Mouse (Mus musculus) spleen, embryonic (tissue): ENCODE measurements at regions not wholly inside any gene's neighbourhood (a gene's known extent, or its start where the extent isn't known, plus 50 kb on each side); places are given as distances from the start of the nearest gene placed in this dataset.

Source experiments
- CTCF ChIA-PET: fragments of 350-600 bp; sonication (Branson Sonifier 250); formaldehyde crosslinking; loops from one replicate; lab custom pipeline; 2022; lab: Charles Lee

DNA sequence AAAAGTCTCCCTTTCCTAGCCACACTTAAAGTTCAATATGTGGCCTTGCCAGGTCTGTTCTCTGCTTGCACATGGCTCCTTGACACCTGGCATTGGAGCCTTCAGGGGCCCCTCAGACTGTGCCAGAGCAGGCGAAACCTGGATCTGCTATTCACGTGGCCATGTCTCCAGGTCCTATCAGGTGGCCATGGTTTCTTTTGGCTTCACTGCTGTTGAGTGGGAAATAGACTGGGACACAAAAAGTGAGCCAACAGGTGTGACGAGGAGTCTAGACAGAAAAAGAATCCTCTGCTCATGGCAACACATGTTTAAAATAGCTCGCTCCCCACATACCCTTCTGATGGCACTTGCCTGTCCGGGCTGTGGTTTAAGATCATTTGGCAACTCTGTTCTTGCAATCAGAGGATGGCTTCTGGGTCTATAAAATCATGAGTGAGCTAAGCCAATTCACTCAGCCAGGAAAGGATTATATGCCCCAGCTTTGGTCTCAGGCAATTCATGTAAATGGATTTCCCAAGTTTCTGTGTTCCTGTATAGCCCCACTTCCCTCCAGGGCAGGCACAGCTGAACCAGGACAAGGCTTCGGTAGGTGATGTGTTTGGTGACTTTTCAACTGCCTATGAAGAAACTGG is 309.0 kb upstream of the Slc30a5 start:
- CTCF ChIA-PET = no interaction called here

DNA sequence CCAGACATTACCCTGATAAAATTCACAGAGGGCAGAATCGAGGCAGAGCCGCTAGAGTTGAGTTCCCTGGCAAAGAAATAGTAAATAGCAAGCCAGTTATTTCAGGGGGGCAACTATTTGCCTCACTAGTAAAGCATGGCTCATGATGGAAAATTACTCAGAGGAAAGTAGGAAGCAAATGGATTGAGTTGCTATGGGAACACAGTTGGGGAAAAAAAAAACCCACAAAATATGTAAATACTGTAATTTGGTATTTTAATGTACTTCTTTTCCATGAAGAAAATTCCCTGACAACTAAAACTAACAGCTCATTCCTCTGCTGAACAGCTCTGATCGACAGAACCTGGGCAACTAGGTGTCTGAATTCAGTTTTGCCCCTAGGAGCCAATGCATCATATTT is 296.2 kb upstream of the Slc30a5 start:
- CTCF ChIA-PET = no interaction called here

DNA sequence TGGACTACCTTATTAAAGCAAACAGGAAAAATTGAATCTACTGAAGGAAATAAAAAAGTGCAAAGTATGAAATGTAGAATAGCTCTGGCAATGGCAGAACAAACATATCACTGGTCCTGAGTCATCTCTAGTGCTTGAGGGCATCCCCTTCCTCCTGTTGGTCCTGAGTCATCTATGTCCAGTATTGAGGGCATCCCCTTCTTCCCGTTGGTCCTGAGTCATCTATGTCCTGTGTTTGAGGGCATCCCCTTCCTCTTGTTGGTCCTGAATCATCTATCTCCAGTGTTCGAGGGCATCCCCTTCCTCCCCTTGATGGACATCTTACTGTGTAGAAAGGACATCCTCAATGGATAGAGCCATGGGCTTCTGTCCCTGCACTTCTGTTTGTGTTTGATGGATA is 294.6 kb upstream of the Slc30a5 start:
- CTCF ChIA-PET = no interaction called here

DNA sequence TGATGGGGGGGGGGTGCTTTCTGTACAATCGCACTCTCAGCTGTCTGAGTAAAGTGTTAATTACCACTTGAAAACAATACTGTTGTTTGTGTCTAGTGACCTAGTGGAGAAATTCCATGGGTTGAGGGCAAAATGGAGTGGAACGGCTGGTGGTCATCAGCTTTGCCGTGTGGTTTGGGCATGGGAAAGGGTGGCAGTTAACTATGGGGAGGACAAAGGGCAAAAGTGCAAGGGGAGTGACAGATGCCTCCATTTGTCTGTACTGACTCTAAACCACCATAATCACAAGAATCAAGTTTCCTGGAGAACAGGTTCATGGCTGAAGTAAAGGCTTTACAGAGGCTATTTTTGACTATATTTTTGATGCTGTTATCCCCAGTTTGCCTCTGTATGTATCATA is 294.0 kb upstream of the Slc30a5 start:
- CTCF ChIA-PET = no interaction called here

DNA sequence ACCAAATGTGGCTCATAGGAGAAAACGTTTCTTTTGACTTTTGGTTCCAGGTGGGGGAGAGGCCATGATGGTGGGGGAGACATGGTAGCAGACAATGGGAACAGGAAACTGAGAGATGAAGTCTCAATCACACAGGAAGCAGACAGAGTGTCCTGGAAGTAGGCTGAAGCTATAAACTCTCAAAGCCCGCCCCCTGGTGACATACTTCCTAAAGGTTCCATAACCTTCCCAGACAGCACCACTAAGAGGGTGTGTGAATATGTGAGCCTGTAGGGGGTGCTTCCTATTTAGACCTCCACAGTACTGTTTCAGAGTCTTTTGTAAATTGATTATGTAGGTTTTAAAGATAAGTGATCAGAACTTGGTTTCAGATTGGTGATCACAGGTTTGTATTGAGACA is 284.1 kb upstream of the Slc30a5 start:
- CTCF ChIA-PET = no interaction called here

DNA sequence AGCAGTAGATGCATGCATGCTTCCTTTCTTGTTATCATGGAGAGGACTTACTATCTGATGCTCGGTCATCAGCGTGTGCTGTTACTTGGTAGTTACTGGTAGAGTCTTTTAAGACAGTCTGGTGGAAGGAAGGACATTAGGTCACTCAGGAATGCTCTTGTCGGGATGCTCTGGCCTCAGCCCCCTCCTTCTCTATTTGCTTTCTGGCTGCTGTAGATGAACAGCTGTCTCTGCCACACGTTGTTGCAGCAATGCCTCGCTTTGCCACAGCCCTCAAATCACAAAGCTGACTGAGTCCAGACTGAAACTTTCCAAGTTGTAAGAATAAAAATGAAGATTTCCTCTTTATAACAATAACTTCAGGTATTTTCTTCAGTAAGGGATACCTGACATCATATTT is 282.1 kb upstream of the Slc30a5 start:
- CTCF ChIA-PET = no interaction called here

DNA sequence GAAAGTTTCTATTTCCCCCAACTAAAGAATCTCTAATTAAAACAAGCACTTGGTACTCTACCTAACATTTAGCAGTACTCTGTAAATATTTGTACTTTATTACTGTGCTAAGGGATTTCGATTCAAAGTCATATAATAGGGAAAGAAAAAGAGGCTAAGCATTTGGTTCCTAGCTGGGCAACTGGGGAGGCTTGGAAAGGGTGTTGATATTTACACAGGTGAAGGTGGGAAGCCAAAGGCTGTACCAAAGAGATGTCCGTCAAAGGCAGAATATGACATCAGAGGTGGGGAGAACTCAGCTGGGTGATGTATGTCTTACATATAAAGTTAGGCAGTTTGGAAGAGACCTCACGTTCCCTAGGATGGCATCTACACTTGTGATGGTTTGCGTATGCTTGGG is 278.9 kb upstream of the Slc30a5 start:
- CTCF ChIA-PET = no interaction called here

DNA sequence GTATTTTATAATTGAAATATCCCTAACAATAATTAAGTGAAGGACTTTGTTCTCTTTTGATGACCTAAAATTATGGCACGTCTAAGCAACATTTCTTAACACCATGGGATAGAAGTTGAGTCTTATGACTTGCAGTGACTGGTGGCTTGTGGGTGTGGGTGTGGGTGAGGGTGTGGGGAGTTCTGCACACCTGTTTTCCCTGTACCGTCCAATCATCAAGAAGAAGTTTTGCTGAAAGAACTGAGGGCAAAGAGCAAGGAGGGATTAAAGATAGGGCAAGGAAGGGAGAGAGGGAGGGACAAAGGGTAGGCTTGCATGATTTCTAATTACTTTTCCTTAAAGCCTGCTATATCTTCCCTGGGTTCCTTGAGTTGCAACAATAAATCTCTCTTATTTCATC is 278.5 kb upstream of the Slc30a5 start:
- CTCF ChIA-PET = no interaction called here

DNA sequence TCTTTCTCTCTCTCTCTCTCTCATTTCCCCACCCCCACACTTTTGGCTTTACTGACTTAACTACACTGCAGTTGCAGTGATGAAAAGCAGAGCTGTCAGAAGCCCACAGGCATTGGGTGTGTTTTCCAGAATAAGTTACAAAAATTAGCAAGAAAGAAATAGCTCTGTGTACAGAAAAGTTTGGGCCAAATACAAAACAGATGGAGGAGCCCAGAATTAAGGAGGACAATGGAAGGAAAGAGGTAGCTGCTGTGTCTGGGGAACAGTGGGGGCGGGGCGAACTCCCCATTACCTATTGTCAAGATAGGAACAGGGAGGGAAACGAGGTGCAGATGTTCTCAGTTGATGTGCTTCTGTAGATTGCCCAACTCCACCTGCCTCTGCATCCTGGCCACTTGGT is 267.4 kb upstream of the Slc30a5 start:
- CTCF ChIA-PET = no interaction called here

DNA sequence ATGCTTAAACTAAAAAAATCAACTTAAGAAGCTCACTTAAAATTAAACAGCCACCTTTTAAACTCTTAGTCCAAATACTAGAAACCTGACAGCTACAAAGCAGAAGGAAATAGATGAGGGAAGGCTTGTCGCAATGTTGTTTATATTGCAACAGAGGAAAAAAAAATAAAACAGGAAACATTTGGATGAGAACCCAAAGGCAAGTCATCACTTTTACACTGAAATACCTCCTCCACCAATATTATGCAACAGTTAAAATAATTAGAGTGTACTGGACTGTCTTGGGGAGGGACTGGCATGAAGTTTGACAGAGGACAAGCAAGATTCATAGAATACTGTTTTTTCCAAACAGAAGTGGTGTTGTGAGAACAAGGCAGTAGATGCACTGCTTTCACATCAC is 263.6 kb upstream of the Slc30a5 start:
- CTCF ChIA-PET = no interaction called here

DNA sequence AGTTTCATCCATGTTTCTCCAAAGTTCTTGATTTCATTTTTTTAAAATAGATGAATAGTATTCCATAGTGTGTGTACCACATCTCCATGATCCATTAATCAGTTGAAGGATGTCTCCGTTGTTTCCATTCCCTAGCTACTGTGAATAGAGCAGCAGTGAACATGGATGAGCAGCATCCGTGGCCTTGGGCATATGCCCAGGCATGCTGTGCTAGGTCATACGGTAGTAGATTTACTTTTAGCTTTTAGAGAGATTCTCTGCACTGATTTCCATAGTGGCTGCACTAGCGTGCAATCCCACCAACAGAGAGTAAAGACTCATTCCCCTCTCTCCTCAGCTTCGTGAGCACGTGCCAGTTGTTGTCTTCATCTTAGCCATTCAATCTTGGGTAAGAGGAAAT is 263.0 kb upstream of the Slc30a5 start:
- CTCF ChIA-PET = no interaction called here

DNA sequence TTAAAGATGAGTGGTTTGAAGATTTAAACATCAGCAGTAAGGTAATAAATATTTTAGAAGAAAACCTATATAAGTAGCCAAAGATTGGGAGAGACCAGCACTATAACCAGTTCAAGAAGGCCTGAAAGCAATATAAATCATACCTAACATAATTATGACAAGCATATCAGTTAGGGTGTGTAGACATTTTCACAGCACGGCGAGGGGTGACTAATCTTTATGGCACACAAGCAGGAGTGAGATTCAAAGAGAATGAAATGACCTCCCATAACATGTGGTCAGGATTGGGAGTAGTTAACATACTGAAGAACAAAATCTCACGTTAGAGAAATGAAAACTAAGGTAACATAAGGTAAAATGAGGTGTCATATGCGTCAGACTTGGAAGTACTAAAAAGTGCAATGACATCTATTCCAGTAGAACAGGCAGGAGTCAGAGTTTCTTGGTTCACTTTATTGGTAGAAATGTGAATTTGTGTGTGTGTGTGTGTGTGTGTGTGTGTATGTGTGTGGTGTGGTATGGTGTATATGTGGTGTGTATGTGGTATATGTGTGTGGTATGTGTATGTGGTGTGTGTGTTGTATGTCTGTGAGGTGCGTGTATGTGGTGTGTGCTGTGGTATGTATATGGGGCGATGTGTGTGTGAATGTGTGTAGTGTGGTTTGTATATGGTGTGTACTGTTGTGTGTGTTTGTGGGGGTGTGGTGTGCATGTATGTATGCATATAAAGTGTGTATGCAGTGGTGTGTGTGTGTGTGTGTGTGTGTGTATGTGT is 262.0 kb upstream of the Slc30a5 start:
- CTCF ChIA-PET = no interaction called here

DNA sequence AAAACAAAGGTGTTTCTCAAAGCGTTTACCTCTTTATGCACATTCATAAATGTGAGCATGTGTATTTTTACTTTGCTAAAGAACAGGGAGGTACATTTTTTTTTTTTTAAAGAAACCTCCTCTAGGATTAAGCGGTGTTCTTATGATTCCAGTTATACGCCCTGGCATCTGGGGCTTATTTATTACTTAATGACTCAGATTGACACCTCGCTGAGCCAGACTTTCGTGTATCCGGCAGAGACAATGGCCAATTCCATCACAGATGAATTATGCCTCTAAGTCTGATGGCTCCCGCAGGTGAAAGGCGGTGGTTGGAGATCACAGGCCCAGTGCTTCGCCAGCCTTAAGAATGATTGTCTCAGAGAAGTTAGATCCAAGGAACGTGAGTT is 259.5 kb upstream of the Slc30a5 start:
- CTCF ChIA-PET = no interaction called here

DNA sequence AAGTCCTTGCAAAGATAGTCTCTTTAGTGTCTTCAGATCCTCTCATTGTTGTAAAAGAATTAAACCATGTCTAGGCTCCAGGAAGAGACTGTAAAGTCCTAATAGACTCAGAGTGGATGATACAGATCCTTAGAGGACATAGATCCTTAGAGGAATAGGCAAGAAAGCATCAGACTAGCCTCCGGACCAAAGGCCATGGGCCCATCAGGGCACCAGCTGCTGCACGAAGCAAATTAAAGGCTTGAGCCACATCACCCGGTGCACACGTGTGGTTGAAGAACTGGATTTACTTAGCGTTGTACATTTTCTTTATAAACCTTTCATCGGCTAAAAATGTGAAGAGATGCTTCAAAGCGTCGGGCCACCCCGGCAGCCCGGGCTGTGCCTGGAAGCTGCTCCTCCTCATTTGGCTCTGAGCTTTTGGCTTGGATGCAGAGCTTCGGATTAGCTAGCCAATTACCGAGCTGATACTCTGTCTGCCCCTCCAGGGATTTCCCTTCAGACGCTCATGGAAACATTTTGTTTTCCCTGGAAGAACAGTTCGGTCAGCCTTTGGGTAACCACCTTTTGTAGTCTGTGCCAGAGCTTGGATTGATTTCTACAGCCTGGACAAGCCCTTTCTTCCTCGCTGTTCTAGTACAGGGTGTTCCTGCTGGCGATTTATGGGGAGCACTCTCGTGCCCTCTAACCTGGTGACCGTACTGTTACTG is 259.0 kb upstream of the Slc30a5 start:
- CTCF ChIA-PET = no interaction called here

DNA sequence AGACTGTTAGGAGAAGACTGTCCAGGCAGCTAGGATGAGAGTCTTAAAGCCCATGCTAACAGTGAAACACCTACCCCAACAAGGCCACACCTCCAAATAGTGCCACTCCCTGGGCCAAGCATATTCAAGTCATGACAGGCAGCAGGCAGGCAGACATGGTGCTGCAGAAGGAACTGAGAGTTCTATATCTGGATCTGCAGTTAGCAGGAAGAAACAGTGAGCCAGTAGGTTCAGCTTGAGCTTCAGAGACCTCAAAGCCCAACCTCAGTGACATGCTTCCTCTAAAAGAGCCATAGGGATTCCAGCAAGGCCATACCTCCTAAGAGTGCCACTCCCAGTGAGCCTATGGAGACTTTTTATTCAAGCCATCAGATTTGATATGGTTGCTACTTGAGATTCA is 252.0 kb upstream of the Slc30a5 start:
- CTCF ChIA-PET = no interaction called here

DNA sequence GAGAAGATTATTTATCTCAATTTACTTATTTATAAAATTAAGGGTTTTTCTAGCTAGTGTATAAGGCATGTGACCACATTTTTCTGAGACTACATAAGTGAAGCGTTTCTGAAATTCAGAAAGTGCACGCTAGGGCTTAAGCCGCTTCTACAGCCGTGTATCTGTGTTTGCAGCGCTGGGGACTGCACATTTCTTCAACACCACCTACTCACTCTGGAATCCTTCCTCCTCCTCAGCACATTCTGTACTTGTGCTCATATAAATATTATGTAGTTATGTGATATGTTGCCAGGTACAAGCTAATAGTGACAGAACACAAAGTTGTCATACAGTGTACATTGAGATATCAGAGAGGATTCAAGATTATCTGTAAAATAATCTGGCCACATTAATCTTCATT is 251.0 kb upstream of the Slc30a5 start:
- CTCF ChIA-PET = no interaction called here

DNA sequence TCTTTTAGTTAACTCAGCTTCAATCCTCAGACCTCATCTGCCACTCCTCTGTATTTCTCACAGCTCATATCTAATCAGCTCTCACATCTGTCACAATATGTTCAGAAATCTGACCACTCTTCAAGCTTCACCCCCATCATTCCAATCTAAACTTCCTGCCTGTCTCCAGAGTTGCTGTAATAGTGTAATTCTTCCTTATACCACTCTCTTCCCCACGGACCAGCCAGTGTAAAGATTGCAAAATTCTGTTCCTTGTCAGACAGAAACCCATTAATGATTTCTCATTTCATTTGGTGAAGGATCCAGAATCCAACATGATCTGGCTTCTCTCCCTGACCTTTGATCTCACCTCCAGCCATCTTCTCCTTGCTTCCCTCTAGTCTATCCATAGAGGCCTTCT is 250.2 kb upstream of the Slc30a5 start:
- CTCF ChIA-PET = no interaction called here

DNA sequence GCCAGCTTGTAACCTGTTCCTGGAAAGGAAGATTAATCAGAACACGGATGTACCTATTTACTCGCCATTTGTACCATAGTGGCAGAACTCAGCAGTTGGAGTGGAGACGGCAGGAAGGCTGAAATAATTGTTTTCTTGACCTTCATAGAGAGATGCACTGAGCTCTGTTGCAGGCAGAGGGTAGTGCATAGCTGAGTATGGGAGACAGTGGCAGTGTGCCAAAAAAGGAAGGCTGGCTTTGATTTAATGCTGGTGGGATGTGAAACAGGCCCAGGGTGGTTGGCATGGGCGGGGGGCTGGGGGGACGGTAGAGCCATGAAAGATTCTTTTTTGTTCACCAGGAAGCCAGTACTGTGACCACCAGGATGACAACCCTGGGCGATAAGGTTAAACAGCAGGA is 235.3 kb upstream of the Slc30a5 start:
- CTCF ChIA-PET = no interaction called here

DNA sequence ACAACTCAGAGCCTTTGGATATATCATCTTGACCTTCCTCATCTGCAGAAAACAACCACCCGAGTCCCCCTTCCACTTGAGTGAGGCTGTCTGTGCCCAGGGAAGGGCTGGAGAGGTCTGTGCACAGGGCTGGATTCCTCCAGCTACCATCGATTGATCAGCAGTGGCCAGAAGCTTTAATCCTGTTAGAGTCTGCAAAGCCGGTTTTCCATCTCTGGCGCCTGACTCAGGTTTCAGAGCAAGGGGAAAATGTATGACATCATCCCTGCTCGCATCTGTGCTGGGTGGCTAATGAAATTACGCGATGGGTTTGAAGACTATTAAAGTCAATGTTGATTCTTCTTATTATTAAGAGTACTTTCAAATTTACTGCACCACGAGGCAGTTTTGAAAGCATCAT is 229.4 kb upstream of the Slc30a5 start:
- CTCF ChIA-PET = no interaction called here

DNA sequence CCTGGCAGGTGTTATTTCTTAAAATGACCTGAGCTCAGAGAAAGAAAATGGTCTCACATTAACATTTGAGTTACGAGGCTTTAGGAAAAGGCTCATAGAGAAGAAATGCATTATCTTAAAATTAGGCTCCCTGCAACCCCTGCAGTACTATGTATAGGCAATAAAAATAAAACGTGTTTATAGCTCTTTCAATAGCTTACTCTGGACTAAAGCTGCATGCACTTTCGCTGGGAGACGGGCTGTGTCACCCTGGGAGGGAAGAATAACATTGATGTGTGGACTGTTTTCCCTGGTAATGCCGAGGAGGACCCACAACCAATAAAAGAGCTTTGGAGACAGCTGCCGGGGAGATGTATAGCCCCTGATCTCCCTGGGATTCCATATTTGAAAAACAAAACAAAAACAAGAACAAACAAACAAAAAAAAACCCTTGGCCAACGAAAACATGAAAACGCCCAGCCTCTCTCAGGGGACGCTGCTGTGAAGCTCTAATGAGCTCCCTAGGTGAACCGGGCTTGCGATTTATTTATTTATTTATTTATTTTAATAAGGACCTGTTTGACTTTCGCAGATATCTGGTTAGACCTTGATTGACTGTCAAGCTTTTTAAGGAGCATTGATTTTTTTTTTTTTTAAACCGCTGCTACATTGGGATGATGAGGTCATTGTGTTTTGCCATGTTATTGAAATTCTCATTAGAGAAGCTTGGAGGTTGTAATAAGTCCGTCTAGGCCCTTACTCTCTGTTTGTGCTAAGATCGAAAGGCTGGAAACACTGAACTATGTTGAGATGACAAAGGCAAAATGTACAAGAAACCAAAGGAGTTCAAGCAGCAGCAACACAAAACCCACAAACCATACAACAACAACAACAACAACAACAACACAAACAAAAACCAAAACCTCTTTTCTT is 228.3 kb upstream of the Slc30a5 start:
- CTCF ChIA-PET = no interaction called here

DNA sequence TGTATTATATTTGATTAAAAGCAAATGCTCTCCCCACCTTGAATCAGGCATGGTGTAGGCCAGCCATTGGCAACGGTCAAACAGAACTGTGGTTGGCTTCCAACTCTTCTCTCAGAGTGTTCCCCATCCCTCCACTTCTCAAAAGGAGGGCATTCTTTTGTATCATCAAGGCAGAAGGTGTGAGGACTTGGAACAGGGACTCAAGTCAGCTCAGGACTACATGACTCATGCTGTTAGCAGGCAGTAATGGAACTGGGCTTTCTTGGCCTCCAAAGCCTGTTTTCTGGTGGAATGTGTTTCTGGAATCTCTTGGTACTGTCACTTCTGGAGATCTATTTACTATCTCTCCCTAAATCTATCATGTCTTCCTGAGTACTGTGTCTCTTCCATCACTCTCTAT is 216.3 kb upstream of the Slc30a5 start:
- CTCF ChIA-PET = no interaction called here

DNA sequence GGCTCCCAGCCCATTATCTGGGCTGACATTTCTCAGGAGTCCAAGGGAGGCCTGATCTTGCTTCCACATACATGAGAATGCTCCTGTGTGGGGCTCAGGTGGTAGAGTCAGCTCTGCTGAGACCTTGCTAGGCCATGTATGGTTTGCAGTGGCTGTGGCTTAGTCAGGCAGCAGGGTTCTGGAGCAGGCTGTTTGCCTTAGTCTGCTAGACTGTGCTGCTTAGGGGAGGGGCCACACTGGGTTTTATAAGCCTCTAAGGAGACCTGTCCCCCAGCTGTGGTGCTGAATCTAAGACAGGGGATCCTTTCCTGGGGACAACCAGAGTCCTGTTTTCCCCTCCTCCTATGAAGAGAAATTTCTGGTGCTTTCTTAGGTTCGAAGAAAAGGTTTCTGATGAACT is 199.4 kb upstream of the Slc30a5 start:
- CTCF ChIA-PET = no interaction called here
